Mouse (Mus musculus) heart, postnatal 0 days (tissue): Measurements from ENCODE around the gene Prkn. TPM values are rescaled to one million over a fixed set of nuclear protein-coding genes. Genes with fewer than 3 reads are reported as not detected.

Source experiments
- ATAC-seq: fragments of 200-750 bp; cut with Nextera tagmentation; 2 replicates; pipeline ENCODE4 v1.8.0; 2017; ENCODE audit warnings: low read depth, moderate number of reproducible peaks, moderate library complexity; ENCODE audit not compliant: insufficient read depth
- DNase-seq: peaks from one replicate; pipeline ENCODE4 v3.0.0-alpha.2; 2016; ENCODE audit warnings: low spot score
- H3K27ac ChIP-seq: fragments of 300-500 bp; sonication (generic); 2 replicates; pipeline ENCODE4 v1.5.1; 2014; ENCODE audit warnings: low read depth, mild to moderate bottlenecking
- H3K27me3 ChIP-seq: fragments of 300-500 bp; sonication (generic); 2 replicates; pipeline ENCODE4 v1.6.1; 2014; ENCODE audit warnings: low read length, mixed read lengths; ENCODE audit not compliant: control insufficient read depth, insufficient read depth
- H3K36me3 ChIP-seq: fragments of 300-500 bp; sonication (generic); replicated peaks from 2 replicates; pipeline ENCODE4 v1.6.1; 2014; ENCODE audit warnings: low read length, mixed read lengths; ENCODE audit not compliant: control insufficient read depth, insufficient read depth
- H3K4me1 ChIP-seq: fragments of 300-500 bp; sonication (generic); 2 replicates; pipeline ENCODE4 v1.6.1; 2014; ENCODE audit warnings: antibody characterized with exemption; ENCODE audit not compliant: control insufficient read depth, insufficient read depth
- H3K4me2 ChIP-seq: fragments of 300-500 bp; sonication (generic); 2 replicates; pipeline ENCODE4 v1.6.1; 2014; ENCODE audit warnings: low read depth, mild to moderate bottlenecking, low read length, moderate library complexity
- H3K4me3 ChIP-seq: fragments of 300-500 bp; sonication (generic); 2 replicates; pipeline ENCODE4 v1.5.1; 2014; ENCODE audit warnings: low read depth, low read length
- H3K9ac ChIP-seq: fragments of 300-500 bp; sonication (generic); replicated peaks from 2 replicates; pipeline ENCODE4 v1.6.1; 2014; ENCODE audit warnings: low read depth, low read length, mixed read lengths
- H3K9me3 ChIP-seq: fragments of 300-500 bp; sonication (generic); replicated peaks from 2 replicates; pipeline ENCODE4 v1.6.1; 2016; ENCODE audit warnings: low read length; ENCODE audit not compliant: control insufficient read depth
- CTCF ChIP-seq: IDR thresholded peaks from 2 replicates; pipeline ENCODE4 v1.5.1; 2016; ENCODE audit warnings: antibody characterized with exemption, control low read depth, low read depth
- EP300 ChIP-seq: IDR thresholded peaks from 2 replicates; pipeline ENCODE4 v1.6.1; 2016; ENCODE audit warnings: antibody characterized with exemption, low read depth
- WGBS: fragments of 180-500 bp; shearing (Covaris S2); extraction: QIAGEN DNeasy Blood & Tissue Kit; methylation state at CpG from one replicate; pipeline ENCODE4 v1.1.7; 2014; 5-methylcytosine and 5-hydroxymethylcytosine counted together
- polyA plus RNA-seq: library from polyadenylated mRNA; unstranded; fragments of >200 nt; fragmentation: Nextera tagmentation; extraction: Ambion mirVana; gene quantifications from 2 replicates; pipeline ENCODE4 v1.2.1, GENCODE M21; 2015
- total RNA-seq: library from RNA; depleted of rRNA; stranded (reverse); fragments of >200 nt; gene quantifications from 2 replicates; pipeline ENCODE4 v1.2.3, GENCODE M21; 2014; ENCODE audit warnings: low replicate concordance

Gene Prkn
- total and polyA plus RNA-seq, 2 experiments from 2014 or later, result 4.5 to 14.2 TPM

GRCm38 (mm10) chr17:11801226-11801625, 961.0 kb downstream of the Prkn start:
- Histone ChIP-seq H3K36me3 (no peaks in the 10 kb centered on the region), H3K4me1 (no peaks in the 10 kb centered on the region), H3K9ac (no peak overlapping the region), H3K4me3 (no peak overlapping the region), H3K9me3 (no peaks in the 10 kb centered on the region), H3K27me3 (no peaks in the 10 kb centered on the region), H3K27ac (no peak overlapping the region), H3K4me2 (no peak overlapping the region)
- ATAC-seq (no peak), DNase-seq (no peak)
- no peak for TF ChIP-seq EP300
- TF ChIP-seq CTCF, result no peak
- 88% methylated on average over 4 of the region's 4 CpGs for WGBS

DNA sequence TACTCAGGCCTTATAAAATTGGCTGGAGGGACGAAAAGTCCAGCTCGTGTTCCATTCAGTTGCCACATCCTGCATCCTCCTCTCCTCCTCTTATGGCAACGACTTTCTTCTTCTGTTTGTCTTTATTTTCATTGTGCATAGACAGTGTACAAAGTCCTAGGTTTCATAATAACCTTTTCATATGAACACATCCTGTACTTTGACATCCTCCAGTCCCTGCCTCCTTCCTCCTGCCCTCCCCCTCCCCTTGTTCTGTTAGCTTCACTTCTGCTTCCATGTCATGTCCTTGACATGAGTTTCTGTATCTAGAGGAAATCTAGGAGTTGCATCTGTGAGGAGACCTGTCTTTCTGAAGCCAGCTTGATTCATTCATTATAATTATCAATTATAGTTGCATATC, 967.1 kb downstream of the Prkn start:
- H3K4me2 ChIP-seq, result no peak overlapping the region
- no peak for TF ChIP-seq CTCF
- no peak for TF ChIP-seq EP300
- H3K9ac ChIP-seq, result no peak overlapping the region
- WGBS, result 61% methylated on average over 3 of the region's 3 CpGs
- no peak overlapping the region for H3K27ac ChIP-seq
- no peak for DNase-seq
- no peaks in the 10 kb centered on the region for H3K9me3 ChIP-seq
- H3K4me3 ChIP-seq, result no peak overlapping the region
- H3K27me3 ChIP-seq, result no peaks in the 10 kb centered on the region
- ATAC-seq, result no peak
- H3K36me3 ChIP-seq, result no peaks in the 10 kb centered on the region
- no peaks in the 10 kb centered on the region for H3K4me1 ChIP-seq

DNA sequence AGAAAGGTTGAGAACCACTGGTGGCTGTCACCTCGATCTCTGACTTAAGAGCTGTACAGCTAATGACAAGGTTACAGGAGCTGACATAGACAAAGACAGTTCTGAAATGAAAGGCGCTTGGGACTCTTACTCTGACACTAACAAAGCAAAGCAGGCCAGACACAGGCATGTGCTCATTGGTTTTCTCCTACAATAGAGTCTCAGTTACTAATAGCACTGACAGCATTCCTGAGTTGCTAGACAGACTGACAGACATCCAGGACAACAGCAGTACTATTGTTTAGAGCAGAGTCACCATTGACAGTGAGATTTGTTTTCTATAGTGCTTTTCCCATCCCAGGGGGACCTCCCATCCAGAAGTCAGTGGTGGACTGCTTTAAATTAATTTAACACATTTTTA, 977.7 kb downstream of the Prkn start:
- Histone ChIP-seq H3K27me3 (no peaks in the 10 kb centered on the region), H3K4me1 (no peaks in the 10 kb centered on the region), H3K4me2 (no peak overlapping the region), H3K9me3 (no peaks in the 10 kb centered on the region), H3K9ac (no peak overlapping the region), H3K4me3 (no peak overlapping the region), H3K36me3 (no peaks in the 10 kb centered on the region), H3K27ac (no peak overlapping the region)
- no peak for TF ChIP-seq EP300
- no peak for TF ChIP-seq CTCF
- 49% methylated on average over 2 of the region's 2 CpGs for WGBS
- ATAC-seq (no peak), DNase-seq (no peak)

- H3K9me3 ChIP-seq, result no peaks in the 10 kb centered on the region
- no peaks in the 10 kb centered on the region for H3K27me3 ChIP-seq
- ATAC-seq (no peak), DNase-seq (no peak)
- H3K4me3 ChIP-seq, result no peak overlapping the region
- 60% methylated on average over 8 of the region's 8 CpGs for WGBS
- H3K4me2 ChIP-seq, result no peak overlapping the region
- no peaks in the 10 kb centered on the region for H3K36me3 ChIP-seq
- TF ChIP-seq EP300 (no peak), CTCF (no peak)
- no peak overlapping the region for H3K27ac ChIP-seq
- no peak overlapping the region for H3K9ac ChIP-seq
- H3K4me1 ChIP-seq, result no peaks in the 10 kb centered on the region
These were observed 979.3 kb downstream of the Prkn start for GRCm38 (mm10) chr17:11819506-11819905.

- TF ChIP-seq EP300, result no peak
- no peak for TF ChIP-seq CTCF
- Histone ChIP-seq H3K9me3 (no peaks in the 10 kb centered on the region), H3K4me1 (no peaks in the 10 kb centered on the region), H3K9ac (no peak overlapping the region), H3K27me3 (no peaks in the 10 kb centered on the region), H3K4me3 (no peak overlapping the region), H3K27ac (no peak overlapping the region), H3K4me2 (no peak overlapping the region), H3K36me3 (no peaks in the 10 kb centered on the region)
- ATAC-seq, result no peak
- DNase-seq, result no peak
- 85% methylated on average over 4 of the region's 4 CpGs for WGBS
These were observed 980.6 kb downstream of the Prkn start for GRCm38 (mm10) chr17:11820757-11821156.

DNA sequence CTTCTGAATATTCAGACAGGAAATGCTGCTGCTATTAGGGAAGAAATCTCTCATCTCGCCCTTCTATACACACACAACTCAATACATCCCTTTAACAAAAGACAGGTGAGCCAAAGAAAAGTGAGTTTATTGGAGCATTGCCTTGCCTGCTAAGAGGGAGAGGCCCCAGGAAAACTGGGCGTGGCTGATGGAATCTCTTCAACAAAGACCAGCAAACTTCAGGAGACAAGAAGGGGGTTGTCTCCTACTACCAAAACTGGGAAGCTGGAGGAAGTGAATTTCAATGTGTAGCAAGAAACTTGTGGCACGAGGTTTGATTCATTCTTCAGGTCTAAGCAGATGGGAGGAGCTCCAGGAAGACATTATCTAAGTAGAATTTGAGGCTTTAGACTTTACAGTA, 989.3 kb downstream of the Prkn start:
- Histone ChIP-seq H3K9me3 (no peaks in the 10 kb centered on the region; the same call in 1 of the 2 replicates), H3K27me3 (no peaks in the 10 kb centered on the region)
- 43% methylated on average over 3 of the region's 3 CpGs for WGBS

More for the DNA sequence above, 989.3 kb downstream of the Prkn start:
- Histone ChIP-seq H3K4me1 (no peaks in the 10 kb centered on the region), H3K36me3 (no peaks in the 10 kb centered on the region), H3K27ac (no peak overlapping the region), H3K9ac (no peak overlapping the region), H3K4me2 (no peak overlapping the region), H3K4me3 (no peak overlapping the region)
- DNase-seq (no peak), ATAC-seq (no peak)
- TF ChIP-seq CTCF (no peak), EP300 (no peak)
